Mouse (Mus musculus) liver, adult 2 months (tissue): ENCODE data around the gene Ptprg. TPM values are rescaled to one million over a fixed set of nuclear protein-coding genes. Genes with fewer than 3 reads are reported as not detected.

ENCODE experiments used
- DNase-seq: peaks from one replicate; pipeline ENCODE4 v3.0.0-alpha.2; 2011; ENCODE audit warnings: low read depth, low spot score; ENCODE audit errors: extremely low read depth
- H3K27ac ChIP-seq: fragments of 200-500 bp; replicated peaks from 2 replicates; pipeline ENCODE4 v1.5.1; 2012; ENCODE audit warnings: low read depth, mild to moderate bottlenecking, control low read depth, inconsistent platforms, low read length; ENCODE audit not compliant: insufficient read depth
- H3K27me3 ChIP-seq: fragments of 200-500 bp; 2 replicates; pipeline ENCODE4 v1.6.1; 2012; ENCODE audit warnings: mild to moderate bottlenecking, moderate library complexity, low read length, inconsistent platforms; ENCODE audit not compliant: control insufficient read depth, insufficient read depth
- H3K36me3 ChIP-seq: fragments of 200-500 bp; 2 replicates; pipeline ENCODE4 v1.6.1; 2012; ENCODE audit warnings: low read length, inconsistent platforms; ENCODE audit not compliant: control insufficient read depth, insufficient read depth
- H3K4me1 ChIP-seq: fragments of 200-500 bp; 2 replicates; pipeline ENCODE4 v1.6.1; 2011; ENCODE audit warnings: low read length; ENCODE audit not compliant: control insufficient read depth, insufficient read depth
- H3K4me3 ChIP-seq: fragments of 200-500 bp; 2 replicates; pipeline ENCODE4 v1.5.1; 2011; ENCODE audit warnings: low read depth, mild to moderate bottlenecking, control low read depth, low read length, moderate library complexity; ENCODE audit not compliant: insufficient read depth
- H3K79me2 ChIP-seq: fragments of 200-500 bp; 2 replicates; pipeline ENCODE4 v1.6.1; 2012; ENCODE audit warnings: inconsistent platforms, mild to moderate bottlenecking, low read length, moderate library complexity; ENCODE audit not compliant: control insufficient read depth, insufficient read depth
- H3K9ac ChIP-seq: fragments of 200-500 bp; 2 replicates; pipeline ENCODE4 v1.6.1; 2012; ENCODE audit warnings: low read depth, mild to moderate bottlenecking, control low read depth, inconsistent platforms, low read length
- CTCF ChIP-seq: fragments of 200-500 bp; IDR thresholded peaks from 2 replicates; pipeline ENCODE4 v1.5.1; 2011; ENCODE audit warnings: low read depth, low read length, control low read depth
- POLR2A ChIP-seq: fragments of 200-500 bp; IDR thresholded peaks from 2 replicates; pipeline ENCODE4 v1.6.1; 2011; ENCODE audit warnings: low read length, control low read depth; ENCODE audit not compliant: insufficient read depth; ENCODE audit errors: extremely low read depth
- WGBS: fragments of 180-500 bp; shearing (Covaris S2); methylation state at CpG from one replicate; pipeline ENCODE4 v1.1.7; 2018; 5-methylcytosine and 5-hydroxymethylcytosine counted together
- polyA plus RNA-seq: library from polyadenylated mRNA; depleted of rRNA; stranded (reverse); fragments of >200 nt; gene quantifications from 2 replicates; pipeline ENCODE4 v1.2.3, GENCODE M21; 2012
- total RNA-seq: library from RNA; depleted of rRNA; stranded (reverse); fragments of >200 nt; gene quantifications from 2 replicates; pipeline ENCODE4 v1.2.3, GENCODE M21; 2014

Ptprg gene
- total and polyA plus RNA-seq, 2 experiments, result 17.4 to 19.9 TPM

GRCm38 (mm10) chr14:12065736-12066135, 512.4 kb downstream of the Ptprg start:
- Histone ChIP-seq H3K27ac (no peak overlapping the region), H3K36me3 (no peaks in the 10 kb centered on the region), H3K4me3 (no peak overlapping the region), H3K9ac (no peak overlapping the region), H3K4me1 (no peaks in the 10 kb centered on the region), H3K79me2 (no peaks in the 10 kb centered on the region), H3K27me3 (no peaks in the 10 kb centered on the region)
- no peak for TF ChIP-seq CTCF
- no peak for TF ChIP-seq POLR2A
- no peak for DNase-seq
- 78% methylated on average over 2 of the region's 2 CpGs for WGBS

- Histone ChIP-seq H3K9ac (no peak overlapping the region), H3K27me3 (no peaks in the 10 kb centered on the region), H3K79me2 (no peaks in the 10 kb centered on the region), H3K4me3 (no peak overlapping the region), H3K36me3 (no peaks in the 10 kb centered on the region), H3K27ac (no peak overlapping the region), H3K4me1 (peaks cover 17% of the 10 kb centered on the region)
- TF ChIP-seq POLR2A (no peak), CTCF (no peak)
- DNase-seq, result no peak
- WGBS, result 96% methylated on average over 12 of the region's 12 CpGs
These were observed 516.4 kb downstream of the Ptprg start for GRCm38 (mm10) chr14:12069707-12070106.

GRCm38 (mm10) chr14:12070361-12070760, 517.0 kb downstream of the Ptprg start:
- no peak for DNase-seq
- Histone ChIP-seq H3K36me3 (no peaks in the 10 kb centered on the region), H3K27me3 (no peaks in the 10 kb centered on the region), H3K4me3 (no peak overlapping the region), H3K4me1 (peaks cover 17% of the 10 kb centered on the region), H3K27ac (no peak overlapping the region), H3K79me2 (no peaks in the 10 kb centered on the region), H3K9ac (no peak overlapping the region)
- WGBS, result 50% methylated on average over 1 of the region's 1 CpGs
- no peak for TF ChIP-seq POLR2A
- no peak for TF ChIP-seq CTCF

GRCm38 (mm10) chr14:12070856-12071465, 517.6 kb downstream of the Ptprg start:
- DNase-seq, result peak; percentile 82
- 61% methylated on average over 7 of the region's 7 CpGs for WGBS

DNA sequence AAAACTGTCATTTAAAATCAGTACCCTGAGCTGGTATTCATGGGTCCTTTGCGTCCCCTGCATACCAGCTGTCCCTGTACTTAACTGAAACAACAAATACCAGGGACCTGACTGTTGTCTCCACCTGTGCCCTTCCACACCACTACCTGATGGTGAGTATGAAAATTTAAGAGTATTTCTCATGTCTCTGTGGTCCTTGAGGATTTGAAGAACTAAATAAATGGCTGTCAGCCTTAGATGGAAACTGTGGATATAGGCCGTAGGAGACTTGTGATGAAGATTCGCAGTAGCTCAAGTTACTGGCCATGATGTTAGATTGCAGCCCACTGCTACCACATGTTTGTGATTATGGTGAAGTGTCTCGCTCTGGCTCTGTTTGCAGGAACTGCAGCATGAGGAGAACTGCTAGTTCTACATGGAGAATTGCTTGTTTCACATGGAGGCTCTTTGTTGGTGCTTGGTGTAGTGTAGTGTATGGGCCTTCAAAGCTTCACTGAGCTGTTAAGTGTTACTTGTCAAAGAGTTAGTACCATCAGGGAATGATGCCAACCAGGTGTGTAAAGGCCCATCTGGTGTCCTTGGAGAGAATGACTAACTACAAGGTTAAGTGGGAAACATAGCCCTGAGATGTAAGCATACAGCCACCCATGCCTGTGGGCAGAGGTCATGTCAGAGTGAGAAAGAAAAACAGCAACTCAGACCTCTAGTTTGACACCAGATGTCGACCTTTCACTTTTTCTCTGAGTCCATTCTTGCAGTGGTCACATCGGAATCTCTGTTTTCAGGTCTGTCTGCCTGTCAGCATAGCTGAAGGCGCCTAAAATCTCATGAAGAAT, 518.9 kb downstream of the Ptprg start:
- Histone ChIP-seq H3K27ac (peak overlapping the region; percentile 39), H3K27me3 (no peaks in the 10 kb centered on the region), H3K4me1 (peaks cover 20% of the 10 kb centered on the region), H3K4me3 (no peak overlapping the region), H3K9ac (no peak overlapping the region), H3K79me2 (no peaks in the 10 kb centered on the region), H3K36me3 (no peaks in the 10 kb centered on the region)
- DNase-seq, result peak; percentile 60
- TF ChIP-seq POLR2A (no peak), CTCF (no peak)
- WGBS, result 69% methylated on average over 7 of the region's 7 CpGs

More at GRCm38 (mm10) chr14:12070856-12071465, 517.6 kb downstream of the Ptprg start:
- Histone ChIP-seq H3K79me2 (no peaks in the 10 kb centered on the region), H3K27me3 (no peaks in the 10 kb centered on the region), H3K27ac (0 out of 2 replicates have a peak overlapping the region, but pooled peaks have one; percentile 37), H3K9ac (0 out of 2 replicates have a peak overlapping the region, but pooled peaks have one; percentile 24), H3K4me3 (no peak overlapping the region), H3K4me1 (peaks cover 17% of the 10 kb centered on the region), H3K36me3 (no peaks in the 10 kb centered on the region)
- TF ChIP-seq CTCF, result no peak
